Mouse (Mus musculus) MEL (cell line): ENCODE measurements around the gene Alx1. TPM values are rescaled to one million over a fixed set of nuclear protein-coding genes. Genes with fewer than 3 reads are reported as not detected.

Experiments
- DNase-seq: peaks from one replicate; pipeline ENCODE4 v3.0.0; 2011; ENCODE audit warnings: low read depth, low spot score
- H3K27ac ChIP-seq: 2 replicates; pipeline ENCODE4 v1.5.1; 2012; ENCODE audit warnings: low read depth, mild to moderate bottlenecking, control low read depth, low read length, moderate library complexity; ENCODE audit not compliant: control insufficient read depth
- H3K27me3 ChIP-seq, 2 experiments: fragments of 150-350 bp in 1 of 2; sonication (generic) in 1 of 2; 2 replicates each; pipeline ENCODE4 v1.6.1; 2012; ENCODE audit warnings: low read length in 2 of 2, mild to moderate bottlenecking in 2 of 2, improper control_type of control experiment in 1 of 2, moderate library complexity in 1 of 2; ENCODE audit not compliant: insufficient read depth in 2 of 2, control insufficient read depth in 1 of 2
- H3K36me3 ChIP-seq, 2 experiments: 2 replicates each; pipeline ENCODE4 v1.6.1; 2012 to 2014; ENCODE audit warnings: low read length in 2 of 2, improper control_type of control experiment in 1 of 2, inconsistent platforms in 1 of 2, mild to moderate bottlenecking in 1 of 2; ENCODE audit not compliant: insufficient read depth in 2 of 2, control insufficient read depth in 1 of 2
- H3K4me1 ChIP-seq, 2 experiments: fragments of 150-350 bp in 1 of 2; sonication (generic) in 1 of 2; 2 replicates each; pipeline ENCODE4 v1.6.1; 2012; ENCODE audit warnings: low read length in 2 of 2, improper control_type of control experiment in 1 of 2, mild to moderate bottlenecking in 1 of 2; ENCODE audit not compliant: insufficient read depth in 2 of 2, control insufficient read depth in 1 of 2
- H3K4me3 ChIP-seq, 2 experiments: fragments of 150-350 bp in 1 of 2; sonication (generic) in 1 of 2; 2 replicates each; pipeline ENCODE4 v1.5.1; 2012; ENCODE audit warnings: low read depth in 2 of 2, low read length in 2 of 2, mild to moderate bottlenecking in 2 of 2, moderate library complexity in 2 of 2, control low read depth in 1 of 2, improper control_type of control experiment in 1 of 2; ENCODE audit not compliant: control insufficient read depth in 1 of 2, insufficient read depth in 1 of 2
- H3K79me2 ChIP-seq: 2 replicates; pipeline ENCODE4 v1.6.1; 2012; ENCODE audit warnings: mild to moderate bottlenecking, low read length, moderate library complexity; ENCODE audit not compliant: control insufficient read depth, poor library complexity, insufficient read depth
- H3K9ac ChIP-seq: 2 replicates; pipeline ENCODE4 v1.6.1; 2012; ENCODE audit warnings: low read depth, mild to moderate bottlenecking, control low read depth, low read length, moderate library complexity; ENCODE audit not compliant: control insufficient read depth, poor library complexity, severe bottlenecking
- H3K9me3 ChIP-seq: fragments of 150-350 bp; sonication (generic); replicated peaks from 2 replicates; pipeline ENCODE4 v1.6.1; 2012; ENCODE audit warnings: mild to moderate bottlenecking, low read length, improper control_type of control experiment, moderate library complexity; ENCODE audit not compliant: insufficient read depth
- E2F4 ChIP-seq: IDR thresholded peaks from 2 replicates; pipeline ENCODE4 v1.6.1; 2011; ENCODE audit warnings: low read depth, low read length, improper control_type of control experiment, borderline replicate concordance
- ETS1 ChIP-seq: IDR thresholded peaks from 2 replicates; pipeline ENCODE4 v1.6.1; 2012; ENCODE audit warnings: low read depth, mild to moderate bottlenecking, inconsistent platforms, low read length, improper control_type of control experiment, moderate library complexity
- GATA1 ChIP-seq: IDR thresholded peaks from 2 replicates; pipeline ENCODE4 v1.6.1; 2011; ENCODE audit warnings: low read depth, low read length, improper control_type of control experiment
- HCFC1 ChIP-seq: IDR thresholded peaks from 2 replicates; pipeline ENCODE4 v1.6.1; 2012; ENCODE audit warnings: low read depth, mild to moderate bottlenecking, inconsistent platforms, low read length, improper control_type of control experiment, moderate library complexity
- MAFK ChIP-seq: IDR thresholded peaks from 2 replicates; pipeline ENCODE4 v1.6.1; 2011; ENCODE audit warnings: low read depth, mild to moderate bottlenecking, low read length, improper control_type of control experiment, borderline replicate concordance
- MAZ ChIP-seq: IDR thresholded peaks from 2 replicates; pipeline ENCODE4 v1.6.1; 2012; ENCODE audit warnings: low read depth, mild to moderate bottlenecking, inconsistent platforms, low read length, improper control_type of control experiment
- MEF2A ChIP-seq: IDR thresholded peaks from 2 replicates; pipeline ENCODE4 v1.6.1; 2014; ENCODE audit warnings: low read depth, mild to moderate bottlenecking, inconsistent platforms, low read length, improper control_type of control experiment; ENCODE audit not compliant: poor library complexity, insufficient replicate concordance, severe bottlenecking; ENCODE audit errors: extremely low read depth
- MYB ChIP-seq: IDR thresholded peaks from 2 replicates; pipeline ENCODE4 v1.6.1; 2011; ENCODE audit warnings: mild to moderate bottlenecking, low read depth, low read length, improper control_type of control experiment
- NELFE ChIP-seq: IDR thresholded peaks from 2 replicates; pipeline ENCODE4 v1.6.1; 2011; ENCODE audit warnings: low read depth, low read length, improper control_type of control experiment
- POLR2A ChIP-seq, 2 experiments: IDR thresholded peaks; 2 replicates each; pipeline ENCODE4 v1.6.1; 2011 to 2012; ENCODE audit warnings: low read length in 2 of 2, mild to moderate bottlenecking in 2 of 2, control low read depth in 1 of 2, improper control_type of control experiment in 1 of 2, low read depth in 1 of 2, moderate library complexity in 1 of 2; ENCODE audit not compliant: control insufficient read depth in 1 of 2, insufficient read depth in 1 of 2, poor library complexity in 1 of 2
- POLR2AphosphoS2 ChIP-seq: IDR thresholded peaks from 2 replicates; pipeline ENCODE4 v1.6.1; 2011; ENCODE audit warnings: low read length, improper control_type of control experiment
- SIN3A ChIP-seq: IDR thresholded peaks from 2 replicates; pipeline ENCODE4 v1.6.1; 2012; ENCODE audit warnings: low read length, improper control_type of control experiment, inconsistent platforms
- SMC3 ChIP-seq: IDR thresholded peaks from 2 replicates; pipeline ENCODE4 v1.6.1; 2011; ENCODE audit warnings: low read depth, low read length, improper control_type of control experiment
- TBP ChIP-seq: IDR thresholded peaks from 2 replicates; pipeline ENCODE4 v1.8.0; 2011; ENCODE audit warnings: low read depth, low read length, improper control_type of control experiment
- TCF12 ChIP-seq: IDR thresholded peaks from 2 replicates; pipeline ENCODE4 v1.6.1; 2014; ENCODE audit warnings: low read depth, mild to moderate bottlenecking, inconsistent platforms, low read length, improper control_type of control experiment, moderate library complexity
- USF1 ChIP-seq: IDR thresholded peaks from 2 replicates; pipeline ENCODE4 v1.6.1; 2014; ENCODE audit warnings: low read depth, mild to moderate bottlenecking, inconsistent platforms, low read length, improper control_type of control experiment, moderate library complexity
- ZMIZ1 ChIP-seq: IDR thresholded peaks from 2 replicates; pipeline ENCODE4 v1.6.1; 2012; ENCODE audit warnings: low read depth, mild to moderate bottlenecking, inconsistent platforms, low read length, improper control_type of control experiment, moderate library complexity
- polyA plus RNA-seq, 2 experiments: library from polyadenylated mRNA; stranded (reverse) in 1 of 2; unstranded in 1 of 2; fragments of >175 nt in 1 of 2; fragments of >200 nt in 1 of 2; gene quantifications; 2 replicates each; pipeline versions ENCODE4 v1.2.1 to v1.2.4; 2012; ENCODE audit warnings: low replicate concordance in 2 of 2, low read depth in 1 of 2; ENCODE audit not compliant: insufficient read length in 2 of 2, insufficient read depth in 1 of 2, missing spikeins in 1 of 2
- total RNA-seq: library from RNA; depleted of rRNA; stranded (reverse); fragments of 300-350 nt; gene quantifications from 2 replicates; pipeline ENCODE4 v1.2.3, GENCODE M21; 2012

Alx1 gene
- total and polyA plus RNA-seq, 3 experiments = not detected

DNA sequence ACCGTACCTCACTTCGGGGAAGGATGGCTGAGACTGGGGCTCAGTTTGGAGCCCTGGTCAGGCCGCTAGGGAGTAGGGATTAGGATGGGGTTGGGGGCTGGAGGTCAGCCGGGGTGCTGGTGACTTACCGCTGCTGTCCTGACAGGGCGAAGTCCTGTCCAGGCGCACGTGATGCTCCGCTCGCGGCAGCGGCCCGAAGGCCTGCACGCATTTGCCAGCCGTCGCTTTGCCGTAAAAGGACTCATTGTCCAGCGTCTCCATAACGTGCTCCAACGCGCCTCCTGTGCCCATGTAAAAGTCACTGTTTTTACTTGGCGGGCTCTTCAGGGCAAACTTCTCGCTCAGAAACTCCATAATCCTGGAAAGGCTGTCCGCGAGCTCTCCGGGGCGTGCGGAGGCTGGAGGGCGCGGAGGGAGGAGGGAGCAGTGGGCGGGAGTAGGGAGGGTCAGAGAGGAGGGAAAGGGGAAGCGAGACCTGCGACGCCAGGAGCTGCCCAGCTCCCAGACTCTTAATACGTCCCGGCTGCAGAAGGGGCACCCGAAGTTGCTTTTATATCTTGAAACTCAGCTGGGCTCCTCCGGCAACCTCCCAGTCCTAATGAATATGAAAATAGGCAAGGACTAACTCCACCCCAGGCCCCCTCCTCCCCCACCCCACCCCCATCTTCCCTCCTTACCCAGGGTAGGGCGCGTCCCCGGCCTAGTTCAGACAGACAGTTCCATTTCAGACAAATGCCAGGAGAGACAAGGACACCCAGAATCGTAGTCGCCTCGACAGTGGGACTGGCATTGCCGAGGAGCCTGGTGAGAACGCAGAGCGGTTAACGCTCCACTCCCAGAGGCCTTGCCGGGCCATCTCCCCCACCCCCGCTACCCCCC, 1.5 kb downstream of the Alx1 start:
- Histone ChIP-seq H3K9ac (no peak overlapping the region), H3K27ac (no peak overlapping the region), H3K9me3 (no peaks in the 10 kb centered on the region), H3K27me3 (no peaks in the 10 kb centered on the region), H3K4me1 (no peaks in the 10 kb centered on the region), H3K36me3 (no peaks in the 10 kb centered on the region), H3K79me2 (no peaks in the 10 kb centered on the region), H3K4me3 (no peak overlapping the region)
- TF ChIP-seq MYB = no peak
- TF ChIP-seq E2F4 = no peak
- TF ChIP-seq MEF2A = no peak
- TF ChIP-seq POLR2AphosphoS2 = no peak
- TF ChIP-seq ZMIZ1 = no peak
- TF ChIP-seq MAFK = no peak
- TF ChIP-seq USF1 = no peak
- TF ChIP-seq TCF12 = no peak
- no peak for TF ChIP-seq SMC3
- no peak for TF ChIP-seq HCFC1
- no peak for DNase-seq

DNA sequence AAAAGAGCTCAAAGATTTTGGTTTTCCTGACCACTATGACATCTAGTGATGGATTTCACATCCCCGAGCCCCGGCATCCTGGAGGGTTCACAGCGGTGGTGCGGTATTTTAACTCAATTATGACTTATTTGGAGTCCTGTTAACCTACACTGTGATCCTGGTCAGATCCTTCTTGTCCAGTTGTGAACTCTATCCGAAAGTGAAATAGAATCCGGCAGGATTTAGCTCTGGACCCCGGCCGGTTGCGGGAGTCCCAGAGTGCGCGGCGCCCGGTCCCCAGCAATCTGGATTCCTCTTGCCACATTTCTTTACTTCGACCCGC, 2.1 kb downstream of the Alx1 start:
- no peaks in the 10 kb centered on the region for H3K36me3 ChIP-seq
- H3K9ac ChIP-seq = no peak overlapping the region
- no peak overlapping the region for H3K4me3 ChIP-seq
- TF ChIP-seq ZMIZ1 (no peak), SIN3A (no peak), TCF12 (no peak), TBP (no peak), POLR2A (IDR thresholded peaks at IDR 0.05; ENCODE audit: control insufficient read depth in 1 of 2, insufficient read depth in 1 of 2, low read depth in 1 of 2, low read length in 2 of 2, poor library complexity in 1 of 2) (no peak), MAZ (no peak), GATA1 (no peak), NELFE (no peak), MYB (no peak), ETS1 (no peak), E2F4 (no peak)
- no peaks in the 10 kb centered on the region for H3K27me3 ChIP-seq
- no peaks in the 10 kb centered on the region for H3K9me3 ChIP-seq
- no peak for DNase-seq
- no peaks in the 10 kb centered on the region for H3K79me2 ChIP-seq
- H3K27ac ChIP-seq = no peak overlapping the region
- no peaks in the 10 kb centered on the region for H3K4me1 ChIP-seq
